Mouse (Mus musculus) layer of hippocampus, adult 11-12 months (tissue): Measurements from ENCODE around the gene Prpf18.
"Not testable (repeated sequence)": the region's sequence is repeated elsewhere in the genome, so short reads cannot be mapped to it uniquely, and the experiment has no call there.

ENCODE experiments used
- DNase-seq: peaks from one replicate; pipeline ENCODE4 v3.0.0; 2022; ENCODE audit warnings: low spot score

Gene Prpf18

DNA sequence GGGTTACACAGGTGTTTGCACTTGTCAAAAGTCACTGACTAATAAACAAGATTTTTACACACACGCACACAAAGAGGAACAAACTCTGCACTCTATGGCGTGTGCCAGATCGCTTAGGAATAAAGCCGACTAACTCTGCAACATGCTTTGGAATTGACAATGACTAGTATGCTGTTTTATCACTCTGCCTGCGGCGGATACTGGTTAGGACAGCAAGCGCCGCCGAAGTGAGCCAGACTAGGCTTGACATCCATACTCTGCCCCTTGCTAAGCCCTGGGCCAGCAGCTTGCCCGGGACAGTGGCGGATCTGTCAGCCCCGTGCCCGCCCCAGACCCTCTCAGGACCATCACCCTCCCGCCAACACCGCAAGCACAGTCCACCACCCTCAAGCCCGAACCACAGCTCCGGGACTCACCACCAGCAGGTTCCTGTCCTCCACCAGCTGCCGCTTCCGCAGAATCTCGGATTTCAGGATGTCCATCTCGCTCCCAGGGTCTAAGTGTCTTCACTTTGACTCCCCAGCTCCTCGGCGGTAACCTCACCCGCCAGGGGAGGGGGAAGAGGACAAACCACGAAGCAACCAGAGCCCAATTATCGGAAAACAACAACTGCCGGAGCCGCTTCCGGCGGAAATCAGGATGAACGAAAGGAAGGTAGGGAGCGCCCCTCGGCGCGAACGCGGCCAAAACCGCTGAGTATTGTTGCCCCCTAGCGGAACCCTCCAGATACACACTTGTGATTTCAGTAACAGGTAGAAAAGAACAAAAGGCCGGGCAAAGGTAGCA, at the start of gene Prpf18:
Gene Prpf18, minus strand, starts transcription at position 614 of the 786 bp plus-strand sequence.
- peak; percentile 88 for DNase-seq

DNA sequence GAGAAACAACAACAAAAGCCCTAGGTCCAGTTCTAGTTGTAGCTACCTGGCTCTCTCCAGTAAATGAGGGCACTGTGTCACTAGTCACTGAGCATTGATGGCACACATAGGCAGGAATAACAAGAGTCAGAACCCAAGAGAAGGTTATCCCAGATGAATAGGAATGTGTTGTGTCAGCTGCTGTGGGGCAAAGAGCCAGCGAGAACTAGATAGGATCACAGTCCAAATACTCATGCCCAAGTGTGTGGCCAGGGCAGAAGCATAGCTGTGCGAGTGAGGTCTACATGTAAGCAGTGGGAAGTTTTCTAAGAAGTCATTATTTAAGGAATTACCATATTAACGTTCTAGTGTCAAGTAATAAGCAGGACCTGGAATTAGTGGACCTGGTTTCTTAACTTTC, 28.0 kb upstream of the Prpf18 start:
- DNase-seq = no peak

DNA sequence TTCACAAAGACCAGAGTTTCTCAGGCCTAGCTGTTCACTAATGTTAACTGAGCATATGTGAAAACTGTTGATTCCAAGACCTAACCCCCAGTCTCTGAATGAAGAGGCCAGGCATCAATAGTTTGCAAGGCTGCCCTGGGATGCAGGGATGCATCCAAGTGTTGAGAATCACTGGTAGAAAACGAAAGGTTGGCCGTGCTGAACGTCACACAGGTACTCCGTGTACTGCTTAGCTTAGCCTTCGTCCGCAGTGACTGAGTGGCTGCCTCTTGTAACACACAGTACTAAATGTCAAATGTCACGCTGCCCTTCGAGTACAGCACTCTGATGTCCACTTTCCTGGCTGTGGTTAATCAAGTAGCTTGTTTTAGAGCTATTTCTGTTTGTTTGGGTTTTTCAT, 19.7 kb upstream of the Prpf18 start:
- DNase-seq = no peak

DNA sequence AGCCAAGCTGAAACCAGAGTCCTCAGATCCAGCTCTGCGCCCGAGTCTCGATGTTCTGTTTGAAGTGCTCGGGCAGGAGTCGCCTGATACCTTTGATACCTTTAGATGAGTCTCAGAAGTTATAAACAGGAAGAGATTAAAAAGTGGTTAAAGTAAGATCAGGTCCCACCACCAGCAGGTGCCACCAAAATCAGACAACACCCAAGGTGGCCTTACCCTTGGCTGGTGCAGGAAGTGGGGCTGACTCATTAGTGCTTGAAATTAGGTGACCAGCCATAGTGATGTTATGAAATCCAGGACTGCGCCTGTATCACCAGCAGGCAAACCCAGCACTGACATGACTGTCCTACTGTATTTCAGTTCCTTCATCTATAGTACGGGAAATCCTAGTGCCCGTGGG, 17.8 kb upstream of the Prpf18 start:
- DNase-seq = no peak

DNA sequence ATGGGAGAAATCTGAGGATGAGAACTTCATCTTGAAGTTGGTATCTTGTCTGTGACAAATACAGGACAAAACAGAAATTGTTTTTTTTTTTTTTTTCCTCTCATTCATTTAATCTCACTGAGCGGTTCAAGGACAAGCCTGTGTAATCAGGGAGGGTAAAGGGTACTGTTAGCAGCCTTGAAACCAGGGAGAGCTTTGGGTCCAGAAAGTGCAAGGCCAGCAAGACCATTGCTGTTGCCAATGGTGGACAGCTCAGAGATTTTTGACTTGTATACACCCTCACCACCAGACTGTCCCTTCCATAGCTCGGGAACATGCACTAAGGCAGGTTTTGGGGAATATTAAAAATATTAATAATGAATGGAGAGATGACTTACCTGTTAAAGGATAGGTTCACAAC, 16.7 kb upstream of the Prpf18 start:
- no peak for DNase-seq

DNA sequence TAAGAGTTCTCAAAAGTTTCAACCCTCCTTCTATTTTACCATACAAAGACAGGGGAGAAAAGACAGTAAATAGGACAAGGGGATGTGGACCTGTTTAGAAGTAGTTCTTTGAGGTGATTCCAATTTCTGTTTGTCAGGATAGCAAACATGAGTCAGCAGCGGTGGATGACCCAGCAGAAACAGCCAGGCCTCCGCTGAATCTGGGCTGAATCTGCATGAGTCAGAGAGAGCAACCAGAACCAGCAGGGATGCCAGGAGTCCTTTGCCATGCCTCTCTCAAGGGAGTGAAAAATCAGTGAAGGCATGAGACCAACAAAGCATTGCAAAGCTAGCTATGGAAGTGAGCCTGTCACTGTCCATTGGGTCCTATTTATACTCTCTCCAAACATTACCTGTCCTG, 8.8 kb upstream of the Prpf18 start:
- DNase-seq = no peak

DNA sequence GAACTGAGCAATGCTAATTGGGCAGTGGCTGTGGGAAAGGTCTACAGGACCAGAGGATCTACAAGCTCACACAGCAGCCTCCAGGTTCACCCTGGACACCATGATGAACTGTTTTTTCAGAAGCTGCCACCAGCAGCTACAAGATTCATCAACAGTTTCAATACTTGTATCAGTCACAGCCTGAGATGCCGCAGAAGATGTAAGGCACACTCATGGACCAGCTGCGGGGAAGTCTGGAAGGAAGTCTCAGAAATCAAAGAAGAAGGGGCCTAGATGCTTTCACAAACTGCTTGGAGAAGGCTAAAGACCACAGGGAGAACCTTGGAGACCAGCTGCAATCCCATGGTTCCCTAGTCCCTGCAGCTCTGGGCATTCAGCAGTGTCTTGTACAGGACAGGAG, 2.3 kb downstream of the Prpf18 start:
- no peak for DNase-seq

DNA sequence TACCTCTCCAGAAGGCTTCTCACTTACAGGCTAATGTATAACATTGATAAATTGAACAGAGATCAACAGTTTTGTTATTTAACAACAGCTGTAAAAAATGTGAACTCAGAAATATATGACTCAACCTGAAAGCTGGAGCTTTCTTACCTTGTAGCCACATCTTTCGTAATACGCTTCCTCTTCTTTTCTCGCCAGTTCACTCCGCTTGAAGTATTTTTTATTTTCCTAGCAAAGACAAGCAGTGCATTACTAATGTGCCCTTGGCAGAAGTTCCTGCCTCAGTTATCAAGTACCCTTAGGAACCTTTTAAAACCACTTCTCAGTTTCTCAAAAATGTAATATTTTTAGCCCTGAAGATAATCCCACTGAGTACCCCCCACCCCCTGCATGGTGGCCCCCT, 3.8 kb downstream of the Prpf18 start:
- DNase-seq = no peak

DNA sequence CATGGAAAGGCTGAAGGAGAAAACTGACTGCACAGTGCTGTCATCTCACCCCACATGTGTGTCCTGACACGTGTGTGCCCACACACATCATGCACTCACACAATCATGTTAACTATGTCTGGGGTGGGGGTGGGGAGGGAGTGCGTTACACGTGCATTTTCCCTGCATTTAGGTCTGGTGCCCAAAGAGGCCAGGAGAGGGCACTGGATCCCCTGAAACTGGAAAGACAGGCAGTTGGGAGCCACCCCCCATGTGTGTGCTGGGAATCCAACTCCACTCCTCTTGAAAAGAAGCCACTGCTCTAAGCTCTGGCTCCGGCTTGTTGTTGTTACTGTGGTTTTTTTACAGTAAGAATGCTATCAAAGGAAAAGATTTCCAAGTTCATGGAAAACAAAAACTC, 6.8 kb downstream of the Prpf18 start:
- no peak for DNase-seq

DNA sequence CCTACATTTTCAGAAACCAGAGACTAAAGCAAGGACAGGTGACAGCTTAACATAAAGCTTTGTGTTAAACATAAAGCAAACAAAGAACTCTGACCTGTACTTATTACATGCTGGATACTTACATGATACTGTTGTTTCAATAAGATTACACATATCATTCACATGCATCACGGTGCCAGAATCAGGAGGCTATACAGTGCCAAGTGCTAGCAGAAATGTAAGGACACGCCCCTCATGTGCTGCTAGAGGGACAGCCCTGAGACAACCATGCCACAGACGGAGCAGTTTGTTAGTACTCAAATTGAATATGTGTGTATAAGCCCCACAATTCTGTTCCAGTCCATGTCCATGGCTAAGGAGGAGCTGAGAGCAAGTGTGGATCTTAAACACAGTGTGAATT, 13.7 kb downstream of the Prpf18 start:
- DNase-seq = no peak

DNA sequence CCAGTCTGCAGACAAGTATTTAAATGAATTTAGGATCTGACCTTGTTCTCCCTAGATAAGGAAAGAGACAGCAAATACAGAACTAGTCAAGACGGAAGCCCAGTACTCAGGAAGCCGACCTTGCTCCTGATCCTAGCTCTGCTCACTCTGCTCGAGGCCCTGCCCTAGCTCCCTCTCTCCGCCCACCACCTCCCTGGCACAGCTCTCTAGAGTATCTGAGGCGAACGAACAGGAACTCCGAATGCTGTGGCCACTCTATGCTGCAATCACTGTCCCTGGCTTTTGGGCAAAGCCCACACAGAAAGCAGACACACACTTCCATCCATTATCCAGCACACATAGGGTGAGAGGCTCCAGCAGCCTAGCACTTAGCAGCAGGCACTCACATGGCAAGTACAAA, 15.3 kb downstream of the Prpf18 start:
- DNase-seq = no peak

DNA sequence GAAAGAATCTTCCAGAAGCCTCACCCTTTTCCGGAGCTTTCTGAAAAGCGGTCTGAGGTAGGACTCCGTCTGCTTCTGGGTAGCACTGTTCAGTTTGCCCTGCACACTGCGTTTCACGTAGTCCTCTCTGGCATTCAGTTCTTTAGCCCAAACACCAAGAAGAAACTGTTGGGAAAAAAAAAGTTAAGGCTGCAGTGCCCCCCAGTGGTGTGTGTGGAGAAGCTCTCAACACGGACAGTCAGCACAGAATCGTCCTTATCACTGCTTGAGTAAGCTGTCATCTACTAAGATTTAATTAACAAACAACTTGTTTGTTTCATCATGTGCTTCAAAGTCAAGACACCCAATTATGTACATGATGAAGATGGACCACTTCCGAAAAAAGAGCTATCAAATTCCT, 16.1 kb downstream of the Prpf18 start:
- no peak for DNase-seq

DNA sequence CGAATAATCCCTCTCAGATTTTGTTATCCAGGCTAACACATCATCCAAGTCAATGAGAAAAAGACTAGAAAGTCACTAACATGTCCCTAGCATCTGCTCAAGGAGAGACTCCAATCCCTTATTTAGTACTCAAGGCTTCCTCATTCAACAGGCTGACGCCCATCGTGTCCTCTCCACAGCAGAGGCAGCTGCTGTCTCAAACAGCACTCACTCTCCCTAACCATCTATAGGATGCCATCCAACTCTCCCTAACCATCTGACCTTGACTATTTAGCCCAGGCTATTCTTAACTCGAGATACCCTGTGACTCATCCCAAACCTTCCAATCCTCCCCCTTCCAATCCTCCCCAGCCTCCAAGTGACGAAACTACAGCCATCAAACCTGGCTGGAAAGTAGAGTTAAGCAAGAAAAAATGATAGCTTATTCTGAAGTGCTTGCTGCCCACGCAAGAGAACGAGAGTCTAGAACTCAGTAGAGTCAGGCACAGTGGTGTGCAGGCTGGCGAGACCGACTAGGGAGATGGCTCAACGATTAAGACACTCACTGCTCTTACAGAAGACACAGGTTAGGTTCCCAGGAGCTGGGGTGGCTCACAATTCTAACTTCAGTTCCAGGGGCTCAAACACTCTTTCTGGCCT, 21.6 kb downstream of the Prpf18 start:
- no peak for DNase-seq

DNA sequence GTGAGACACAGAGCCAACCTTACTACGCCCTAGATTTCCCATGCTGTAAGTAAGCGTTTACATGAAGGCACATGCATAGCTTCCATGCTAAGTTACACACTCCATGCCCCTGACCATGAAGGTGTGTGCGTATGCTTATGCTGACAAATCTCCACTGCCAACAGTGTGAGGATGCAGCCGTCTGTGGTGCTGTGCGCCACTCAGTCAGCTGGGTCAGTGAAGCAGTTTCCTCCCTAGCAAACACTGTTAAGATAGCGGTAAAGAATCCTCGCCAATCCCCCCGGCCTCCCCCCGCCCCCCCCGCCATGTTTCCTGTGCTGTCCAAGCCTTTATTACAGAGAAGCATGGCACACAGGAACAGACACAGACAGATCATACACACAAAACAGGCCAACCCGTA, 22.4 kb downstream of the Prpf18 start:
- DNase-seq = no peak

DNA sequence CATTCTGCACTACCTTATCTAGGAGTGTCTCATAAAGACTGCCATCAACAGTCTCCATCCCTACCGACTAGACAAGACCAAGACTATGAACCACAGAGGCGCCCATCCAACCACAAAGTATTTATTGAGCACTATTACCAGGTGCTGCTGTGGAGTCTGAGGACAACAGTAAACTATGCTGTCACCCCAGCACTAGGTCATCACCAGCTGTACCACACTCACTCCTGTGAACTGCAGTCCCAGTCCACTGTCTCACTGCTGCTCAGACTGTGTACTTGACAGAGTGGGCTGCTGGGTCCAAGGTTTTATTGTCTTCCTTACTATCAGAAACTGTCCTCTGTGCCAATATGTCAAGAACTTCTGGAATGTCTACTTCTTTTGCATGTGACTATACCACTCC, 23.0 kb downstream of the Prpf18 start:
- DNase-seq = no peak

DNA sequence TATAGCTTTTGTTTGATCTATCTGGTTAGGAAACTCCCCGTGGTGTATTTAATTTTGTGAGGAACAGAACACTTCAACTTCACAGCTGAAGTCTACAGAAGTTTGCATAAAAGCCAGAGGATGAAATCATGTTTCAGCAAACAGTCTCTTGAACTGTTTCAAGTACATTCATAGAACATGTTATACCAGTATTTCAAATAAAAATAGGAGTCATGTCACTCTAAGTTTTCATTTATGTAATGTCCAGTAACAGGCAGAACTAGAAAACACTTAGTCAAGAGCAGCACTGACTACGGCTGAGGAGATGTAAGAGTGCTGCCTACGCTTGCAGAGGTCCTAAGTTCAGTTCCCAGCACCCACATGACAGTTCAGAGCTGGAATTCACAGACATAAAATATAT, 25.0 kb downstream of the Prpf18 start:
- no peak for DNase-seq

DNA sequence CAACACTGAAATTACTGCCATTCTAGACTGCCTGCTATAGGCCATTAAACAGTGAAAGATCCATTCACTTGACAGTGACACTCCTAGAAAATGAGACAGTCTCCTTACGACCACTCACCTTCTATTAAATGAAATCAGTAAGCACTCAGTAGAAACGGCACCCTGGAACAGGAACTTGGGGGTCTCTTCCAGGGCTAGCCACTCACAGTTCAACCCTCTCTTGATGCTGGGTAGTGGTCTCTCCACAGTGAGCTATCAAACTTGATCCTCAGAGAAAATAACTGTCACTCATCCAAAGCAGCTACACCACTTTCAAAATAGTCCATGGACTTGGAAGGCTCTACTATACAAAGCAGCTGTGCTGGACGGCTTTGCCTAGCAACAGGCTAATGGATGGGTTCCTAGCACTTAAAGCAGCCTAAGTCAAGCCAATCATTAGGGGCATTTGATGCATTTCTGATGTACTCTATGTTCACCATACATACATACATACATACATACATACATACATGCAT, 30.4 kb downstream of the Prpf18 start:
- DNase-seq = no peak

DNA sequence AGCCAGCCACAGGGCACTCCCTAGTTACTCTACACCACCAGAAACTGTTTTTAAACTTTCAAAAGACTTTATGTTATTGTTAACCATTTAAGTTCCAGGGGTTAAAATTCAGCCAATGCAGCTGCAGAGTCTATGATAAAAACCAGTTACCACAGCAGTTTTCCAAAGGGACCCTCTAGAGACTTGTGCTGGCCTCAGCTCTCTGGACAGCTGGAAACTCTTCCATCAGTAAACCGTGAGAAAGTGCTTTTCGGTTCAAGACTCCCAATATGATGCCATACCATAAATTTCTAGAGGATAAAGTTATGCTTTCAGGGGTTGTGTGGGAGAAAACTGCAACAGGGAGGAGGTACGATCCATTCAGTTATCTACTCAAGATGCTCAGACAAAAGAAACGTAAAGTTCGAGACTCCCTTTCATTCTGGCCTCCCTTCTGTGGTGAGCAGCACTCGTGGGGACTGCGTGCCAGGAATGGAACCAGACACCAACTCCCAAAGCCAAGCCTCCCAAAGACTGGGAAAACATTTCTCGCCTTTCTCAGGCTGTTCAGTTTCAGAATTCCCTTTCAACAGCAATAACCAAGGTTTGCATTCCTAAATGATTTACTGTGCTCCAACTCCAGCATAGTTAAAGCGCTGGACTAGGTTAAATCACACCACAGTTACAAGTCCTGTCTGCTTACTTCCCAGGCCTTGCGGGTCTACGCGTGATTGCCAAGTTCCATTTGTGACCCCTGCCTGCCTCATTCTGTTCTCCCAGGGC, 31.1 kb downstream of the Prpf18 start:
- no peak for DNase-seq

DNA sequence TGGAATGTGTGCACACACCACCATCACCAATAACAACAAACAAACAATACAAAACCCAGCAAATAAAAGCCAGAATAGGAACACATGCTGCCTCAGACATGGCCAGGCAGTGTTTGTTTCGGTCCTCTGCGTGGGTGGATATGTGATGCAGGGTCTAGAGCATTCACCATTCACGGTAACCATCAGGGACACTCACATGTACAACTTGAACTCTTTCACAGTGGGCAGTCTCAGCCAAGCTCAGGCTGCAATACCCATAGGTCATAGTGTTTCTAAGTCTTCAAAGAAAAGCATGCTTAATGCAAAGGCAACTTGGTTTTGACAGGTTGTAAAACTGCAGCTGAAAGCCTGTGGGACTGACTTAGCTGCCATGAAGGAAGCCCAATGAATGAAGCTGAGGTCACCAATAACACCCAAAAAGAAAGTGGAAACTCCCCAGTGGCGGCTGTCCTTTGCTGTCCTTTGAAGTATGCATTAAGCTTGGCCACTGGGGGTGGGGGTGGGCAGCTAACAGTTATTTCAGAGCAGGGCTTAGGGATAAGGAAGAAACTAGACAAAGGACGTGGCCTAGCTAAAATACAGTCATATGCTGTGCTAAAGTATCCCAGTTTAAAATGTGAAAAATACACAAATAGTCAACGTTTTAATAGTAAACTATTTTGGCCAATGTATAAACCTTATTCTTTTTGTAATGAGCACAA, 31.9 kb downstream of the Prpf18 start:
- DNase-seq = no peak

DNA sequence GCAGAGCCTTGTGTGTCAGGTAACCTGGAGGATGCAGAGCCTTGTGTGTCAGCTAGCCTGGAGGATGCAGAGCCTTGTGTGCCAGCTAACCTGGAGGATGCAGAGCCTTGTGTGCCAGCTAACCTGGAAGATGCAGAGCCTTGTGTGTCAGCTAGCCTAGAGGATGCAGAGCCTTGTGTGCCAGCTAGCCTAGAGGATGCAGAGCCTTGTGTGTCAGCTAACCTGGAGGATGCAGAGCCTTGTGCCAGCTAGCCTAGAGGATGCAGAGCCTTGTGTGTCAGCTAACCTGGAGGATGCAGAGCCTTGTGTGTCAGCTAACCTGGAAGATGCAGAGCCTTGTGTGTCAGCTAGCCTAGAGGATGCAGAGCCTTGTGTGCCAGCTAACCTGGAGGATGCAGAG, 32.8 kb downstream of the Prpf18 start:
- not testable (repeated sequence) for DNase-seq

DNA sequence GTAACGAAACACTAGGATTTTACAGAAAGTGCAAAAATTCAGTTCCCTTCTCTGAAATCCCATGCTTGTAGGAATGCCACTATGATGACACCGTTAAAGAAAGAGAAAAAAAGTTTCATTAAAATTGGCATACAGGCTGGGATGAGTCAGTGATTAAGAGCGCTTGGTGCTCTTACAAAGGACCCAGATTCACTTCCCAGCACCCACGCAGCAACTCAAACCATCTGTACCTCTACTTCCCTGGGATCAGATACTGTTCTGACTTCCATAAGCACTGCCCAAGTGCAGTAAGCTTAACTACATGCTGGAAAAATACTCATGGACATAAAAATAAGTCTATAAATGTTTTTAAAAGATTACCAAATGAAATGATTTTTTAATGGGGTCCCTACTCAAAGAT, 34.9 kb downstream of the Prpf18 start:
- DNase-seq = peak; percentile 43

DNA sequence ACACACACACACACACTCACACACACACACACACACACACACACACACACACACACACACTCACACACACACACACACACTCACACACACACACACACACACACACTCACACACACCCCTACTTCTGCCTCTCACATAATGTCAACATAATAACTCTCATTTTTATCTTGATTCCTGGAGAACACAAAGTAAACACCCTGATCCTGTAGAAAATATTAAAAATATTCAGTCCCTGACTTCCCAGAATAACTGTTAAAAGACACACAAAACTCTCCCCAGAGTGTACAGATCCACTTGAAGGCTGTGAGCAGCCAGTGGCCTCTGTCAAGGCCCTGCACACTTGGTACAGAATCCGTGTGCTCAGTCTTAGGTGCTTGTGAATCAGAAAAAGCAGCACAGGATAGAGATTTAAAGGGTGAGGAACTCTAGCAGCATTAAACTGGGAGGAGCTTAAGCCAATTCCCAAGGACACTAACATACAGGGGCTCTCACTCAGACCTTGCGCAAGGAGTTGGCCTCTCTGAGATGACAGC, 36.8 kb downstream of the Prpf18 start:
- no peak for DNase-seq
